Mouse (Mus musculus) embryonic facial prominence, embryonic 11.5 days (tissue): ENCODE measurements around the gene Uvrag. TPM values are rescaled to one million over a fixed set of nuclear protein-coding genes. Genes with fewer than 3 reads are reported as not detected.

ENCODE experiments used
- ATAC-seq: fragments of 200-750 bp; cut with Nextera tagmentation; replicated peaks from 2 replicates; pipeline ENCODE4 v1.8.0; 2017; ENCODE audit warnings: low read depth; ENCODE audit not compliant: insufficient number of reproducible peaks, low FRiP score, low TSS enrichment
- DNase-seq: peaks from one replicate; pipeline ENCODE4 v3.0.0-alpha.2; 2015; ENCODE audit warnings: low spot score
- H3K27ac ChIP-seq: fragments of 300-500 bp; sonication (generic); replicated peaks from 2 replicates; pipeline ENCODE4 v1.5.1; 2014; ENCODE audit warnings: mild to moderate bottlenecking, low read depth, low read length, control low read depth
- H3K27me3 ChIP-seq: fragments of 300-500 bp; sonication (generic); 2 replicates; pipeline ENCODE4 v1.6.1; 2014; ENCODE audit warnings: mild to moderate bottlenecking, low read length, moderate library complexity, mixed read lengths; ENCODE audit not compliant: control insufficient read depth, insufficient read depth
- H3K36me3 ChIP-seq: fragments of 300-500 bp; sonication (generic); replicated peaks from 2 replicates; pipeline ENCODE4 v1.6.1; 2014; ENCODE audit warnings: low read depth, mild to moderate bottlenecking, low read length, moderate library complexity, mixed read lengths; ENCODE audit not compliant: control insufficient read depth, insufficient read depth
- H3K4me1 ChIP-seq: fragments of 300-500 bp; sonication (generic); 2 replicates; pipeline ENCODE4 v1.6.1; 2014; ENCODE audit warnings: low read length, mixed read lengths; ENCODE audit not compliant: control insufficient read depth, insufficient read depth
- H3K4me2 ChIP-seq: fragments of 300-500 bp; sonication (generic); 2 replicates; pipeline ENCODE4 v1.6.1; 2014; ENCODE audit warnings: low read depth, mild to moderate bottlenecking, control low read depth, low read length, moderate library complexity
- H3K4me3 ChIP-seq: fragments of 300-500 bp; sonication (generic); 2 replicates; pipeline ENCODE4 v1.5.1; 2014; ENCODE audit warnings: low read depth, low read length, control low read depth
- H3K9ac ChIP-seq: fragments of 300-500 bp; sonication (generic); replicated peaks from 2 replicates; pipeline ENCODE4 v1.6.1; 2014; ENCODE audit warnings: mild to moderate bottlenecking, control low read depth, low read length
- H3K9me3 ChIP-seq: fragments of 300-500 bp; sonication (generic); replicated peaks from 2 replicates; pipeline ENCODE4 v1.6.1; 2016; ENCODE audit warnings: mild to moderate bottlenecking, low read length, inconsistent platforms, mixed read lengths; ENCODE audit not compliant: control insufficient read depth
- WGBS: fragments of 180-500 bp; shearing (Covaris S2); extraction: QIAGEN DNeasy Blood & Tissue Kit; methylation state at CpG from one replicate; pipeline ENCODE4 v1.1.7; 2014; 5-methylcytosine and 5-hydroxymethylcytosine counted together
- polyA plus RNA-seq: library from polyadenylated mRNA; unstranded; fragments of >200 nt; fragmentation: Nextera tagmentation; extraction: Ambion mirVana; gene quantifications from 2 replicates; pipeline ENCODE4 v1.2.1, GENCODE M21; 2014

Uvrag gene
- polyA plus RNA-seq, 1 experiment from 2014 or later = 15.5 TPM

- Histone ChIP-seq H3K4me2 (no peak overlapping the region), H3K36me3 (no peaks in the 10 kb centered on the region), H3K9ac (no peak overlapping the region), H3K27me3 (peaks cover 18% of the 10 kb centered on the region), H3K27ac (no peak overlapping the region), H3K4me1 (peaks cover 10% of the 10 kb centered on the region), H3K4me3 (no peak overlapping the region), H3K9me3 (no peaks in the 10 kb centered on the region)
- no peak for DNase-seq
- 79% methylated on average over 3 of the region's 3 CpGs for WGBS
- ATAC-seq = no peak
Measured at GRCm38 (mm10) chr7:98842997-98843396, 297.9 kb downstream of the Uvrag start.

GRCm38 (mm10) chr7:98841802-98842201 is 299.1 kb downstream of the Uvrag start:
- DNase-seq (peak; percentile 50), ATAC-seq (no peak)
- 27% methylated on average over 3 of the region's 3 CpGs for WGBS
- H3K4me3 ChIP-seq = no peak overlapping the region
- H3K36me3 ChIP-seq = no peaks in the 10 kb centered on the region
- H3K9ac ChIP-seq = no peak overlapping the region
- H3K27ac ChIP-seq = no peak overlapping the region
- H3K9me3 ChIP-seq = no peaks in the 10 kb centered on the region
- no peak overlapping the region for H3K4me2 ChIP-seq
- peaks cover 10% of the 10 kb centered on the region for H3K4me1 ChIP-seq
- peaks cover 27% of the 10 kb centered on the region for H3K27me3 ChIP-seq

GRCm38 (mm10) chr7:98840771-98841170 is 300.2 kb downstream of the Uvrag start:
- Histone ChIP-seq H3K4me1 (peaks cover 10% of the 10 kb centered on the region), H3K36me3 (no peaks in the 10 kb centered on the region), H3K27ac (no peak overlapping the region), H3K9ac (no peak overlapping the region), H3K4me2 (no peak overlapping the region), H3K27me3 (peaks cover 37% of the 10 kb centered on the region), H3K4me3 (no peak overlapping the region), H3K9me3 (no peaks in the 10 kb centered on the region)
- ATAC-seq (no peak), DNase-seq (no peak)
- 17% methylated on average over 3 of the region's 3 CpGs for WGBS

- 3% methylated on average over 12 of the region's 12 CpGs for WGBS
- peaks cover 50% of the 10 kb centered on the region for H3K27me3 ChIP-seq
- H3K27ac ChIP-seq = no peak overlapping the region
- peaks cover 10% of the 10 kb centered on the region for H3K4me1 ChIP-seq
- DNase-seq (no peak), ATAC-seq (no peak)
- no peaks in the 10 kb centered on the region for H3K36me3 ChIP-seq
- no peak overlapping the region for H3K9ac ChIP-seq
- peak overlapping the region; percentile 86 for H3K4me2 ChIP-seq
- no peaks in the 10 kb centered on the region for H3K9me3 ChIP-seq
- H3K4me3 ChIP-seq = peak overlapping the region; percentile 43
Measured at GRCm38 (mm10) chr7:98839312-98839711, 301.6 kb downstream of the Uvrag start.

- H3K4me1 ChIP-seq = peaks cover 7% of the 10 kb centered on the region
- H3K27ac ChIP-seq = no peak overlapping the region
- H3K36me3 ChIP-seq = no peaks in the 10 kb centered on the region
- DNase-seq (peak; percentile 80), ATAC-seq (peak; percentile 44)
- WGBS = under 1% methylated on average over 48 of the region's 48 CpGs
- H3K27me3 ChIP-seq = peaks cover 55% of the 10 kb centered on the region
- H3K9me3 ChIP-seq = no peaks in the 10 kb centered on the region
- H3K4me3 ChIP-seq = peak overlapping the region; percentile 43
- peak overlapping the region; percentile 86 for H3K4me2 ChIP-seq
- peak overlapping the region; percentile 55 for H3K9ac ChIP-seq
Measured at GRCm38 (mm10) chr7:98838729-98839141, 302.2 kb downstream of the Uvrag start.

- H3K9ac ChIP-seq = no peak overlapping the region
- ATAC-seq = peak; percentile 24; the same call in 1 of the 2 replicates
- 0% methylated on average over 17 of the region's 17 CpGs for WGBS
Measured at GRCm38 (mm10) chr7:98837901-98838300, 303.0 kb downstream of the Uvrag start.

GRCm38 (mm10) chr7:98836646-98837045 is 304.3 kb downstream of the Uvrag start:
- WGBS = under 1% methylated on average over 23 of the region's 23 CpGs
- Histone ChIP-seq H3K27ac (no peak overlapping the region), H3K4me1 (no peaks in the 10 kb centered on the region; the same call in none of the 2 replicates), H3K36me3 (no peaks in the 10 kb centered on the region), H3K4me2 (peak overlapping the region; percentile 97), H3K27me3 (peaks cover 70% of the 10 kb centered on the region), H3K9ac (no peak overlapping the region; the same call in 1 of the 2 replicates), H3K9me3 (no peaks in the 10 kb centered on the region), H3K4me3 (peak overlapping the region; percentile 47)
- no peak for ATAC-seq
- peak; percentile 76 for DNase-seq

More at GRCm38 (mm10) chr7:98837901-98838300, 303.0 kb downstream of the Uvrag start:
- Histone ChIP-seq H3K27ac (no peak overlapping the region), H3K36me3 (no peaks in the 10 kb centered on the region), H3K4me2 (peak overlapping the region; percentile 86), H3K9me3 (no peaks in the 10 kb centered on the region), H3K27me3 (peaks cover 62% of the 10 kb centered on the region), H3K4me3 (peak overlapping the region; percentile 43), H3K4me1 (peaks cover 3% of the 10 kb centered on the region)
- DNase-seq = peak; percentile 90

- H3K9me3 ChIP-seq = no peaks in the 10 kb centered on the region
- H3K27me3 ChIP-seq = peaks cover 66% of the 10 kb centered on the region
- H3K9ac ChIP-seq = peak overlapping the region; percentile 43
- peak overlapping the region; percentile 97 for H3K4me2 ChIP-seq
- ATAC-seq = no peak
- peak overlapping the region; percentile 47 for H3K4me3 ChIP-seq
- H3K27ac ChIP-seq = no peak overlapping the region
- no peaks in the 10 kb centered on the region for H3K36me3 ChIP-seq
- peak; percentile 28 for DNase-seq
- H3K4me1 ChIP-seq = no peaks in the 10 kb centered on the region; the same call in none of the 2 replicates
- WGBS = under 1% methylated on average over 45 of the region's 46 CpGs
Measured at GRCm38 (mm10) chr7:98835519-98836441, 305.2 kb downstream of the Uvrag start.
